ENCODE assay signal across 8 mouse cellular contexts in genomic region chr4:123664951-123665661, GRCm38 (mm10). TPM values are rescaled to one million over a fixed set of nuclear protein-coding genes. Genes with fewer than 3 reads are reported as not detected.
DNase-seq lines count a peak whose midpoint lies in the region; ATAC-seq lines count a peak whose summit lies in the region.

No protein-coding gene starts in this region.

- H3K36me3 ChIP-seq in kidney, embryonic 14.5 days (ENCODE audit: control insufficient read depth, insufficient read depth, low read length): no peaks in the 10 kb centered on the region

- no peaks in the 10 kb centered on the region for H3K9me3 ChIP-seq in kidney, embryonic 14.5 days (ENCODE audit: control insufficient read depth, low read length)

- H3K4me3 ChIP-seq in kidney, embryonic 14.5 days (ENCODE audit: low read length): peak overlapping the region; percentile 93

- ATAC-seq in kidney, embryonic 14.5 days (ENCODE audit: low FRiP score, low TSS enrichment): peak; percentile 56; the same call in 1 of the 2 replicates

- peak overlapping the region; percentile 73 for H3K4me2 ChIP-seq in kidney, embryonic 14.5 days (replicated peaks; ENCODE audit: low read depth, low read length)

- peaks cover 24% of the 10 kb centered on the region for H3K4me1 ChIP-seq in kidney, embryonic 14.5 days (ENCODE audit: control insufficient read depth, insufficient read depth, low read length)

- H3K27ac ChIP-seq in kidney, embryonic 14.5 days (ENCODE audit: low read depth, low read length): peak overlapping the region; percentile 99

- peak overlapping the region; percentile 99 for H3K9ac ChIP-seq in kidney, embryonic 14.5 days (ENCODE audit: low read depth, low read length)

- peak; percentile 34 to 45 for DNase-seq in left cerebral cortex, postnatal 36 days (ENCODE audit: low spot score in 2 of 2)
- no peak for DNase-seq in left cerebral cortex, adult 8-10 months (ENCODE audit: low spot score in 2 of 2)
- peak; percentile 81 for DNase-seq in adrenal gland, postnatal 14 days
- DNase-seq in forelimb bud, embryonic 11.5 days (ENCODE audit: low read depth, low spot score): peak; percentile 61
- peak; percentile 33 for DNase-seq in lung, postnatal 36 days
- DNase-seq in spleen, postnatal 10 days (ENCODE audit: low spot score in 2 of 2): peak; percentile 58 to 69
- DNase-seq in cerebellum, adult 9-11 months: no peak

- WGBS in kidney, embryonic 14.5 days: under 1% methylated on average over 56 of the region's 58 CpGs

- no peaks in the 10 kb centered on the region for H3K27me3 ChIP-seq in kidney, embryonic 14.5 days (ENCODE audit: control insufficient read depth, insufficient read depth, low read length)

- intact Hi-C loops in left cerebral cortex, postnatal 36 days (cut with DNase I): loop anchor here (1.0 to 5.0 kb wide), 3 partner anchors 30 to 138 kb away; no protein-coding TSS in a partner anchor

RNA-seq across cellular contexts. Expression of gene Macf1, which starts 19.1 kb away (rescaled TPM):
- 100 to 1,000 TPM; 187 to 233 TPM for total RNA-seq in left cerebral cortex, postnatal 36 days (2021)
- 100 to 1,000 TPM; 214 to 262 (median 235) TPM for total RNA-seq in left cerebral cortex, adult 8-10 months (2022)
- total RNA-seq in adrenal gland, postnatal 14 days (2021): 193 and 200 TPM in 2 replicates
- 59.2 and 89.2 TPM in 2 replicates for polyA plus RNA-seq in kidney, embryonic 14.5 days (2014; fragmentation: Nextera tagmentation; extraction: Ambion mirVana)

RNA-seq across cellular contexts. Expression of gene Ndufs5, which starts 52.9 kb away (rescaled TPM):
- 100 to 1,000 TPM; 180 to 195 TPM for total RNA-seq in left cerebral cortex, postnatal 36 days (2021)
- total RNA-seq in left cerebral cortex, adult 8-10 months (2022): 100 to 1,000 TPM; 156 to 202 (median 174) TPM
- 317 and 335 TPM in 2 replicates for total RNA-seq in adrenal gland, postnatal 14 days (2021)
- 321 and 417 TPM in 2 replicates for polyA plus RNA-seq in kidney, embryonic 14.5 days (2014; fragmentation: Nextera tagmentation; extraction: Ambion mirVana)

Comparison
In these comparisons a context has a peak if more than half of its experiments do, and no peak if none do; other contexts are left out.
1. DNase-seq: peak in left cerebral cortex, postnatal 36 days (2 of 2), adrenal gland, postnatal 14 days (single experiment), forelimb bud, embryonic 11.5 days (single experiment), lung, postnatal 36 days (single experiment) and spleen, postnatal 10 days (2 of 2); none in left cerebral cortex, adult 8-10 months (0 of 2) and cerebellum, adult 9-11 months (single experiment).